Mouse (Mus musculus) kidney, adult 2 months (tissue): Measurements from ENCODE around the gene Apex2. TPM values are rescaled to one million over a fixed set of nuclear protein-coding genes. Genes with fewer than 3 reads are reported as not detected.
"Not testable (repeated sequence)": the region's sequence is repeated elsewhere in the genome, so short reads cannot be mapped to it uniquely, and the experiment has no call there.

Experiments used
- DNase-seq: peaks from one replicate; pipeline ENCODE4 v3.0.0; 2021
- H3K27ac ChIP-seq: fragments of 200-500 bp; 2 replicates; pipeline ENCODE4 v1.5.1; 2012; ENCODE audit warnings: low read depth, low read length, control low read depth, inconsistent platforms; ENCODE audit not compliant: insufficient read depth
- H3K27me3 ChIP-seq: fragments of 200-500 bp; replicated peaks from 2 replicates; pipeline ENCODE4 v1.6.1; 2012; ENCODE audit warnings: mild to moderate bottlenecking, moderate library complexity, low read length, inconsistent platforms; ENCODE audit not compliant: control insufficient read depth, insufficient read depth
- H3K36me3 ChIP-seq: fragments of 200-500 bp; 2 replicates; pipeline ENCODE4 v1.6.1; 2012; ENCODE audit warnings: mild to moderate bottlenecking, moderate library complexity, low read length, inconsistent platforms; ENCODE audit not compliant: control insufficient read depth, insufficient read depth
- H3K4me1 ChIP-seq: fragments of 200-500 bp; 2 replicates; pipeline ENCODE4 v1.6.1; 2011; ENCODE audit warnings: low read length; ENCODE audit not compliant: control insufficient read depth, insufficient read depth
- H3K4me3 ChIP-seq: fragments of 200-500 bp; 2 replicates; pipeline ENCODE4 v1.5.1; 2011; ENCODE audit warnings: mild to moderate bottlenecking, low read depth, low read length, control low read depth; ENCODE audit not compliant: insufficient read depth
- CTCF ChIP-seq: fragments of 200-500 bp; conservative IDR thresholded peaks from 2 replicates; pipeline ENCODE4 v1.5.1; 2011; ENCODE audit warnings: low read depth, mild to moderate bottlenecking, control low read depth, low read length, moderate library complexity, mixed read lengths; ENCODE audit not compliant: insufficient read depth, insufficient read length
- POLR2A ChIP-seq: fragments of 200-500 bp; IDR thresholded peaks from one replicate; pipeline ENCODE4 v1.6.1; 2011; ENCODE audit warnings: low read depth, low read length, control low read depth
- WGBS: fragments of 180-500 bp; shearing (Covaris S2); methylation state at CpG from one replicate; pipeline ENCODE4 v1.1.7; 2018; 5-methylcytosine and 5-hydroxymethylcytosine counted together
- polyA plus RNA-seq: library from polyadenylated mRNA; depleted of rRNA; stranded (reverse); fragments of >200 nt; gene quantifications from 2 replicates; pipeline ENCODE4 v1.2.3, GENCODE M21; 2012; rRNA removed

Gene Apex2
- polyA plus RNA-seq, 1 experiment = 12.5 TPM

- no peaks in the 10 kb centered on the region for H3K4me1 ChIP-seq
- no peaks in the 10 kb centered on the region for H3K27me3 ChIP-seq
- TF ChIP-seq POLR2A = no peak
- TF ChIP-seq CTCF = no peak
- DNase-seq = no peak
- no peak overlapping the region for H3K4me3 ChIP-seq
- H3K27ac ChIP-seq = no peak overlapping the region
- WGBS = 97% methylated on average over 6 of the region's 6 CpGs
- H3K36me3 ChIP-seq = no peaks in the 10 kb centered on the region
These were observed 81.0 kb downstream of the Apex2 start for GRCm38 (mm10) chrX:150508696-150509095.

- DNase-seq = not testable (repeated sequence)
- 16% methylated on average over 3 of the region's 10 CpGs for WGBS
These were observed 101.9 kb downstream of the Apex2 start for GRCm38 (mm10) chrX:150487811-150488210.

GRCm38 (mm10) chrX:150486314-150487030 lies 103.2 kb downstream of the Apex2 start:
- H3K4me1 ChIP-seq, H3K27ac ChIP-seq, H3K36me3 ChIP-seq, H3K27me3 ChIP-seq, DNase-seq, H3K4me3 ChIP-seq: not testable (repeated sequence)
- 21% methylated on average over 8 of the region's 22 CpGs for WGBS

More at GRCm38 (mm10) chrX:150487811-150488210, 101.9 kb downstream of the Apex2 start:
- H3K27me3 ChIP-seq, H3K4me3 ChIP-seq, H3K36me3 ChIP-seq, H3K27ac ChIP-seq, H3K4me1 ChIP-seq: not testable (repeated sequence)

GRCm38 (mm10) chrX:150477854-150478780 lies 111.6 kb downstream of the Apex2 start:
- TF ChIP-seq CTCF (peak; percentile 63), POLR2A (no peak)
- Histone ChIP-seq H3K36me3 (no peaks in the 10 kb centered on the region), H3K27ac (peak overlapping the region; percentile 100), H3K4me1 (no peaks in the 10 kb centered on the region), H3K27me3 (no peaks in the 10 kb centered on the region), H3K4me3 (peak overlapping the region; percentile 87)
- WGBS = under 1% methylated on average over 34 of the region's 34 CpGs
- peak; percentile 93 for DNase-seq

GRCm38 (mm10) chrX:150471416-150471815 lies 118.3 kb downstream of the Apex2 start:
- WGBS = 60% methylated on average over 1 of the region's 1 CpGs
- no peak overlapping the region for H3K27ac ChIP-seq

More at GRCm38 (mm10) chrX:150471416-150471815, 118.3 kb downstream of the Apex2 start:
- TF ChIP-seq CTCF (no peak), POLR2A (no peak)
- H3K27me3 ChIP-seq = no peaks in the 10 kb centered on the region
- H3K36me3 ChIP-seq = no peaks in the 10 kb centered on the region
- H3K4me1 ChIP-seq = no peaks in the 10 kb centered on the region
- no peak overlapping the region for H3K4me3 ChIP-seq
- DNase-seq = no peak

Other genes with a start within 250 kb of the Apex2 start
- gene Tmem29, start 130.7 kb downstream of the Apex2 start, polyA plus RNA-seq = 4.8 and 8.1 TPM in 2 replicates
- 20.2 and 24.9 TPM in 2 replicates for gene Alas2, start 42.5 kb downstream of the Apex2 start, polyA plus RNA-seq
- gene Pfkfb1, start 1.6 kb downstream of the Apex2 start, polyA plus RNA-seq = 5.5 and 5.8 TPM in 2 replicates
- gene Tro, start 67.7 kb upstream of the Apex2 start, polyA plus RNA-seq = 0.69 and 0.83 TPM in 2 replicates
- gene Maged2, start 224.5 kb upstream of the Apex2 start, polyA plus RNA-seq = 23.6 and 26.1 TPM in 2 replicates